Mouse (Mus musculus): ENCODE data around the gene Thap12. TPM values are rescaled to one million over a fixed set of nuclear protein-coding genes. Genes with fewer than 3 reads are reported as not detected.

The Thap12 gene
- total RNA-seq (2021): 100 to 1,000 TPM in 1 of 2 experiments, 10 to 100 TPM in 1; 97.7 to 113 TPM
- long read RNA-seq, experiment 1, transcript Thap12-201 (5 exons, 3,723 nt): major isoform, 29 of 76 reads
- long read RNA-seq, experiment 1, transcript Thap12-202 (6 exons, 1,123 nt): minor isoform, 5 of 76 reads
- long read RNA-seq, experiment 1, partial matches to known transcripts: 37 of 76 reads
- long read RNA-seq, experiment 1, other reads (novel, unspliced or antisense): 1 of 76 reads
- long read RNA-seq, experiment 2, transcript Thap12-201 (5 exons, 3,723 nt): major isoform, 43 of 113 reads
- long read RNA-seq, experiment 2, transcript Thap12-202 (6 exons, 1,123 nt): minor isoform, 8 of 113 reads
- long read RNA-seq, experiment 2, partial matches to known transcripts: 1 of 113 reads
- long read RNA-seq, experiment 2, other reads (novel, unspliced or antisense): 58 of 113 reads

DNA sequence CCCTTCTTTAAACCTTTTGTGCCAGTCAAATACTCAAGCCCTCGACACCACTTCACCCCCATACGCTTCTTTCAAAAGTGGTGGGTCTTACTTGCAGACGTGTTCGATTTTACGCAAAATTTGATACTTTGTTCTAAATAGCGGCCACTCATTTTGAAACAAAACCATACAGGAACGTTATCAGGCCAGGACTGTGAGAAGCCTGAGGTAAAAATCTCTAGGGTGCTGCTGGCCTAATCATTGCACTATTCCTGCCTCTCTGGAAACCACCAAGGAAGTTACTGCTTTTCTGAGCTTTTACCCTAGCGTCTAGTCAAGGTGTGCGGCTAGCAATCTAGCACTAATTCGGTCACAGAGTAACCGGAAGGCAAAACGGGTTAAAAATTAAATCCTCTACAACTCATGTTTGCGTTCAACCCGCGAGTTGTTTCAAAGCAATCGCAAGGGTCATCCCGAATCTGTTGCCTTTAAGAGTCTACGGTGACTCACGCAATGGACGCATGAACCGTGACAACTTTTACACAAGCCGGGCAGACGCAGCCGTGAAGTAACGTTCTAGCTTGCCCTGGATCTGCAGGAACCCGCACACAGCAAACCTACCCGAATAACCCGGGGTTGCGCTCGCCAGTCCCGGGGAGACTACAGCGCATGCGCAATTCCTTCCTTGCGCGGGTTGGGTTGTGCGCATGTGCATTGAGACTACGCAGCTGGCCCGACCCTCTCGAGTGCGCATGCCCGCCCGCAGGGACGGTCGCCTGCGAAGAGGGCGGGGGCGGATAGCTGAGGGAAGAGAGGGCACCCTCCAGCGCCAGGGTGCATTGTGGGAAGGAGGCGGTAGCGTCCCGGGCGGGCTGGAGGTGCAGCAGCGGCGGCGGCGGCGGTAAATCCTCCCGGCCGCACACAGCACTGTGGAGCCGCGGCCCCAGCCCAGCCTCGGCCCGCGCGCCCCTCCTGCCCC, at the start of gene Thap12:
TSS of gene Thap12 (plus strand) at position 821 of the 958 bp plus-strand sequence.
- intact Hi-C loops (cut with DNase I): loop anchor here (2.0 kb wide), 1 partner anchor 46 kb away; the partner anchor contains the start of gene Emsy
- peak; percentile 97 to 99 for DNase-seq

- DNase-seq: peak; percentile 72
- intact Hi-C loops (cut with DNase I): loop anchor here (2.0 kb wide), 1 partner anchor 47 kb away; the partner anchor contains the start of gene Thap12
Measured at GRCm38 (mm10) chr7:98655681-98656530, 47.0 kb upstream of the Thap12 start.

DNA sequence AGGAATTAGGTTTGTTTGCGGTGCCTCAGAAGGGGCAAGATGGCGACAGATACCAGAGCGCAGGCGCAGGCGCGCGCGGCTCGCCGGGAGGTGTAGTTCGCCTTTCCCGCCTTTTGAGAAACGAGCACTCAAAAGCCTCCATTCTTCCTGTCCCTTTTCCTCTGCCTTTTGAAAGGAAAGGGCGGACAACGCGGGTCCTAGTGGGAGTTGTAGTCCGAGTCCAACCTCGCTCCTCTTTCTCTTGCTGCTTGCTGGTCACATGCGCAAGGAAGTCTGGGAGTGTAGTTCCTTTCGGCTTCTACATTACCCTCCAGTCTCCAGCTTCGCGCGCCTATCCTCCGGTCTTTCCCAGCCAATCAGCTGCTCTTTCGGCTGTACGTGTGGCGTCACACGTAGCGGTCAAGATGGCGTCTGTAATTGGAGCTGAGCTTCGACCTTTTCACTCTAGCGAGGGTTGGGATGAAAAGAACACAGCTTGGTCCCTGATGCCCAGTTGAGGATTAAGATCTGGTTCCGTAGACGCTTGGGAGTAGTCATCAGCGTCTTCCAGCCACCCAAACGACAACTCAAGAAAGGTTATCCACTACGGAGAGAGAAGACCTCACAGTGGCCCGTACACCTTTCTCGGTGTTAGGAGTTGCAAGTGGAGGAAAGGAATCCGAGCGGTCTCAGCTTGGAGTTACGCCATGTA, 46.2 kb upstream of the Thap12 start, which contains the start of gene Emsy:
TSS of gene Emsy (minus strand) at position 253 of the 691 bp plus-strand sequence.
- intact Hi-C loops (cut with DNase I): loop anchor here (2.0 kb wide), 1 partner anchor 46 kb away; the partner anchor contains the start of gene Thap12

GRCm38 (mm10) chr7:98665166-98665565, 37.7 kb upstream of the Thap12 start:
- intact Hi-C loops (cut with DNase I): no loop called here
- no peak for DNase-seq

More for the DNA sequence above, 46.2 kb upstream of the Thap12 start, which contains the start of gene Emsy:
- DNase-seq: peak; percentile 89 to 91

DNA sequence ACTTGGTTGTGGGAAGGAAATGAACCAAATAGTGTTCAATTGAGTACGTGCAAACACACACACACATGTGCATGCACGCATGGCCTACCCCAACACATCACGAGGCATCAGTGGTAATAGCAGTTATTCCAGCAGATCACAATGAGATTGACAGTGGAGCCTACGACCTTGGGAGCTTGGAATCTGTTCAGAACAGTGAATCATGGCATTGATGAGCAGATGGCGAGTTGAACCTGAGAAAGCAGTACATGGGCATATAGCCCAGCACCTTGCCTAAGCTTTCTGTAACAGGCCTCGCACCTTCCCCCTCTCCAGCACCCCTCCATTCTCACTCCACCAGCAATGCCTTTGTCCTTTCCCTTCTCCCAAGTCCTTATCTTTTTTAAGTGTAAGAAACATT, 37.2 kb upstream of the Thap12 start:
- intact Hi-C loops (cut with DNase I): no loop called here
- DNase-seq: no peak

GRCm38 (mm10) chr7:98667956-98668746, 34.8 kb upstream of the Thap12 start:
- intact Hi-C loops (cut with DNase I): no loop called here
- no peak for DNase-seq

DNA sequence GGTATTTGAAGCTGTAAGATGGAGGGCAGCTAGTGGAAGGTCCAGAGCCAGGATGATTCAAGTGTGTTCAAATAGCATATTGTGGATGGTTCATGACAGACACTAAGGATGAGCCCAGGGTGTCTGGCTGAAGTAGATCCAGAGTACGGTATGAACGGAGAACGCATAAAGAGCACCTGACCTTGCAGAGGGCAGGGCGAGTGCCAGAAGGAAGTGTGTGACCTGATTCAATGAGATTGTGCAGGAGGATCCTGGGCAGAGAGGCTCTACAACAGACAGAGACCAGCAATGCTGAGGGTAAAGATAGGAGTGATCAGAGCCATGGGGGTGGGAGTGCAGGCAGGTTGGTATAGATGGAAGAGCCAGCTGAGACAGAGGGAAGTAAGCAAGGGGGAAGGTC, 32.1 kb upstream of the Thap12 start:
- DNase-seq: no peak
- intact Hi-C loops (cut with DNase I): no loop called here

- DNase-seq: no peak
- intact Hi-C loops (cut with DNase I): no loop called here
Measured at GRCm38 (mm10) chr7:98671416-98671815, 31.5 kb upstream of the Thap12 start.

- intact Hi-C loops (cut with DNase I): no loop called here
- DNase-seq: peak; percentile 56
Measured at GRCm38 (mm10) chr7:98672241-98672955, 30.5 kb upstream of the Thap12 start.

GRCm38 (mm10) chr7:98674344-98674743, 28.6 kb upstream of the Thap12 start:
- intact Hi-C loops (cut with DNase I): no loop called here
- DNase-seq: no peak

DNA sequence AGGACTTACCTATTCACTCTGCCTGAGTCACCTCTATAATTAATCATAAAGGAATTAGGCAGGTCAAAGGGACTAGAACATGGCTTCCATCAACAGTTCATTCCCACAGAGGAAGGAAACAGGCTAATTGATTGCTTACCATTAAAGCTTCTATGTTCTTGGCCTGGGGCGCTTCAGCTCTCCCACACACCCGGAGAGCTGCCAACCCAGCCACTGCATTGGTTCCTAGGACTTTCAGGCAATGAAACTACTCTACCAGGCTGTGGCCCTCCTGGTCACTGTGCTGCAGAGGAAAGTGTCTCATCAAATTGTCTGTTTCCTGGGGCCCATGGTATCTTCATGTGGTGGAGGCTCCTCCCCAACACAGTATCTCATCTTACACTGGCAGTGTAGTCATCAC, 25.4 kb upstream of the Thap12 start:
- no peak for DNase-seq
- intact Hi-C loops (cut with DNase I): no loop called here

DNA sequence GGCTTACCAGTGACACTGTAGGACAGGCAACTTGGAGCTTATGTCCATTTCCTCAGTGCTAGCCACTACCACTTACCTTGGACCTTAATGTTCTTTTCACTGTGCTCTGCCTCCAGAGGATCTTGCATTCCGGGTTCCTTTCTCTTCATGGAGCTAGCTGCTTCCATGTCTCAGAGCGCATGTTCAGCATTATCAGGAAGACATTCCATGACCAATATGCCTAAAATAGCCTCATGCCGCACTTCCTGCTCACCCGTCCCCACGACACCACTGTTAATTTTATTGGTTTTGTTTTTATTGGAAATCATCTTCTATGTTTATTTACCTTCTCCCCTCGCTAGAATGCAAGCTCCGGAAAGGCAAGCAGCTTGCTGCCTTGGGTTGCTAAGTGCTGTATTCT, 24.5 kb upstream of the Thap12 start:
- intact Hi-C loops (cut with DNase I): no loop called here
- no peak for DNase-seq

DNA sequence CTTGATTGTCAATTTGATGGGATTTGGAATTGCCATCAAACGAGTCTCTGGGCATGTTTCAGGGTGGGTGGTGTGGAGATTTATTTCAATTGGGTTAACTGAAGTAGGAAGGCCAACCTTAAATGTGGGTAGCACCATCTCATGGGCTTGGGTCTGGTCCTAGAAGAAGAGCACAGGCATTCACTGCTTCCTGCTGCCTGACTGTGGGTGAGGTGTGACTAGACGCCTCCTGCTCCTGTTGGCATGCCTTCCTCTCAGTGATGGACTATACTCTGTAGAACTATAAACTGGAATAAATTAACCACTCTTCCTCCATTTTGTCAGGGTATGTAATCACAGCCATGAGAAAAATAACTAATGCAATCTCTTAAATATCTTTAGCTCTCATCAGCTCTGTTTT, 22.2 kb upstream of the Thap12 start:
- intact Hi-C loops (cut with DNase I): no loop called here
- no peak for DNase-seq

GRCm38 (mm10) chr7:98682821-98683220, 20.1 kb upstream of the Thap12 start:
- no peak for DNase-seq
- intact Hi-C loops (cut with DNase I): no loop called here

DNA sequence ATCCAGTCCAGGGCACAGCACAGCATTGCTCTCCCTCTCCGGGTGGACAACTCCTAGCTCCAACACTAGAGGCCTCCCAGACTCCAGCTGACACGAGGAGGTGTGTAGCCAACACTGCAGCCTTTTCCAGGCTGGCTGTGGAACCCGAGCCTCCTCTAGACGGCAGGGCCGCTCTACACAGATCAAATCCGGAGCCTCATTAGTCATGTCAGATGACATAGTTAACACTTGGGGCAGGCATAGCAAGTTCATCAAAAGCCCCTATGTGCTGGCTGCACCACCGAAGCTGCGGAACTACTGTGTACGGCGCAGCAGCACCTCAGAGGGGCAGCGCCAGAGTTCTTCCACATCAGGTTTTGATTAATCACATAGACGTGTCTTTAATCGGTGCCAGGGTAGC, 17.0 kb upstream of the Thap12 start:
- peak in 1 of 2 experiments; percentile 29 for DNase-seq
- intact Hi-C loops (cut with DNase I): no loop called here

GRCm38 (mm10) chr7:98690126-98690525, 12.8 kb upstream of the Thap12 start:
- no peak for DNase-seq
- intact Hi-C loops (cut with DNase I): no loop called here

DNA sequence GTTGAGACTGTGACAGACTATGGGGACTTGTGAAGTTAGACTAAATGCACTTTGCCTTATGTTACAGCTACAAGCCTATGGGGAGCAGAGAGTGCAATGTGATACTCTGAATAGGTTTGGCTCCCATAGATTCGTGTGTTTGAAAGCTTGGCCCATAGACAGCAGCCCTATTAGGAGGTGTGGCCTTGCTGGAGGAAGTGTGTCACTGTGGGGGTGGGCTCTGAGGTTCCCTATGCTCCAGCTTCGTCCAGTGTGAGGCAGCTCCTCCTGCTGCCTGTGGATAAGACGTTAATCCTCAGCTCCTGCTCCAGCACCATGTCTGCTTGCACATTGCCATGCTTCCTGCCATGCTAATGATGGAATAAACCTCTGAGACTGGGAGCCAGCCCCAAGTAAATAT, 12.1 kb upstream of the Thap12 start:
- intact Hi-C loops (cut with DNase I): no loop called here

More for the DNA sequence above, 12.1 kb upstream of the Thap12 start:
- DNase-seq: no peak

All from gastrocnemius, postnatal 36 days (tissue).